Mouse (Mus musculus) midbrain, postnatal 0 days (tissue): ENCODE data around the gene Zfp580. TPM values are rescaled to one million over a fixed set of nuclear protein-coding genes. Genes with fewer than 3 reads are reported as not detected.

ENCODE experiments used
- ATAC-seq: fragments of 200-750 bp; cut with Nextera tagmentation; 2 replicates; pipeline ENCODE4 v1.8.0; 2017; ENCODE audit warnings: moderate number of reproducible peaks, mild to moderate bottlenecking, moderate TSS enrichment, moderate library complexity; ENCODE audit not compliant: low FRiP score
- DNase-seq: peaks from one replicate; pipeline ENCODE4 v3.0.0-alpha.2; 2015; ENCODE audit warnings: low spot score
- H3K27ac ChIP-seq: fragments of 300-500 bp; sonication (generic); 2 replicates; pipeline ENCODE4 v1.5.1; 2014; ENCODE audit warnings: low read depth, mild to moderate bottlenecking, low read length, mixed read lengths
- H3K27me3 ChIP-seq: fragments of 300-500 bp; sonication (generic); 2 replicates; pipeline ENCODE4 v1.6.1; 2014; ENCODE audit warnings: low read length, control low read depth, mixed read lengths; ENCODE audit not compliant: insufficient read depth
- H3K36me3 ChIP-seq: fragments of 300-500 bp; sonication (generic); 2 replicates; pipeline ENCODE4 v1.6.1; 2014; ENCODE audit warnings: low read length, control low read depth, mixed read lengths; ENCODE audit not compliant: insufficient read depth
- H3K4me1 ChIP-seq: fragments of 300-500 bp; sonication (generic); 2 replicates; pipeline ENCODE4 v1.6.1; 2014; ENCODE audit warnings: mild to moderate bottlenecking, control low read depth, antibody characterized with exemption, low read length, mixed read lengths; ENCODE audit not compliant: insufficient read depth
- H3K4me2 ChIP-seq: fragments of 300-500 bp; sonication (generic); 2 replicates; pipeline ENCODE4 v1.6.1; 2014; ENCODE audit warnings: low read depth, mild to moderate bottlenecking, low read length, mixed read lengths; ENCODE audit not compliant: poor library complexity, severe bottlenecking
- H3K4me3 ChIP-seq: fragments of 300-500 bp; sonication (generic); 2 replicates; pipeline ENCODE4 v1.5.1; 2014; ENCODE audit warnings: low read depth, mild to moderate bottlenecking, low read length, moderate library complexity
- H3K9ac ChIP-seq: fragments of 300-500 bp; sonication (generic); replicated peaks from 2 replicates; pipeline ENCODE4 v1.6.1; 2014; ENCODE audit warnings: mild to moderate bottlenecking, low read length, moderate library complexity, mixed read lengths; ENCODE audit not compliant: poor library complexity, severe bottlenecking
- H3K9me3 ChIP-seq: fragments of 300-500 bp; sonication (generic); 2 replicates; pipeline ENCODE4 v1.6.1; 2016; ENCODE audit warnings: low read length, control low read depth
- CTCF ChIP-seq: IDR thresholded peaks from 2 replicates; pipeline ENCODE4 v1.5.1; 2016; ENCODE audit warnings: antibody characterized with exemption, mild to moderate bottlenecking
- WGBS: fragments of 180-500 bp; shearing (Covaris S2); extraction: QIAGEN DNeasy Blood & Tissue Kit; methylation state at CpG from one replicate; pipeline ENCODE4 v1.1.7; 2014; 5-methylcytosine and 5-hydroxymethylcytosine counted together
- polyA plus RNA-seq: library from polyadenylated mRNA; unstranded; fragments of >200 nt; fragmentation: Nextera tagmentation; extraction: Ambion mirVana; gene quantifications from 2 replicates; pipeline ENCODE4 v1.2.1, GENCODE M21; 2015
- total RNA-seq: library from RNA; depleted of rRNA; stranded (reverse); fragments of >200 nt; gene quantifications from 2 replicates; pipeline ENCODE4 v1.2.3, GENCODE M21; 2014

Gene Zfp580
- total and polyA plus RNA-seq, 2 experiments from 2014 or later = 77.7 to 157 TPM

GRCm38 (mm10) chr7:5080010-5080751, 28.8 kb downstream of the Zfp580 start, which contains the start of gene Epn1:
Epn1 (plus strand) TSS chr7:5080235.
- under 1% methylated on average over 77 of the region's 81 CpGs for WGBS
- 0 out of 2 replicates have a peak, but pooled peaks cover 7% of the 10 kb centered on the region for H3K4me1 ChIP-seq
- H3K4me3 ChIP-seq = peak within 1 kb of the TSS; percentile 99
- no peaks in the 10 kb centered on the region for H3K9me3 ChIP-seq
- no peaks in the 10 kb centered on the region for H3K27me3 ChIP-seq
- peak within 1 kb of the TSS; percentile 91 for H3K4me2 ChIP-seq
- ATAC-seq (peak; percentile 98), DNase-seq (peak; percentile 98)
- H3K9ac ChIP-seq = peak within 1 kb of the TSS; percentile 97
- H3K36me3 ChIP-seq = peaks cover 36% of the 10 kb centered on the region
- no peak for TF ChIP-seq CTCF
- H3K27ac ChIP-seq = peak within 1 kb of the TSS; percentile 91

GRCm38 (mm10) chr7:5080815-5081214, 29.5 kb downstream of the Zfp580 start:
- no peak for ATAC-seq
- DNase-seq = no peak
- H3K4me1 ChIP-seq = 0 out of 2 replicates have a peak, but pooled peaks cover 7% of the 10 kb centered on the region
- TF ChIP-seq CTCF = no peak
- no peaks in the 10 kb centered on the region for H3K27me3 ChIP-seq
- peaks cover 38% of the 10 kb centered on the region for H3K36me3 ChIP-seq
- peak overlapping the region; percentile 99 for H3K4me3 ChIP-seq
- WGBS = 14% methylated on average over 6 of the region's 6 CpGs
- no peaks in the 10 kb centered on the region for H3K9me3 ChIP-seq
- peak overlapping the region; percentile 91 for H3K27ac ChIP-seq
- peak overlapping the region; percentile 91 for H3K4me2 ChIP-seq
- H3K9ac ChIP-seq = peak overlapping the region; percentile 97

GRCm38 (mm10) chr7:5081241-5081640, 29.9 kb downstream of the Zfp580 start:
- peak overlapping the region; percentile 91 for H3K4me2 ChIP-seq
- TF ChIP-seq CTCF = no peak
- 0 out of 2 replicates have a peak, but pooled peaks cover 7% of the 10 kb centered on the region for H3K4me1 ChIP-seq
- peak overlapping the region; percentile 97 for H3K9ac ChIP-seq
- ATAC-seq (no peak), DNase-seq (no peak)
- WGBS = 67% methylated on average over 6 of the region's 6 CpGs
- H3K27me3 ChIP-seq = no peaks in the 10 kb centered on the region
- no peak overlapping the region for H3K27ac ChIP-seq
- peaks cover 36% of the 10 kb centered on the region for H3K36me3 ChIP-seq
- H3K4me3 ChIP-seq = peak overlapping the region; percentile 99
- H3K9me3 ChIP-seq = no peaks in the 10 kb centered on the region

DNA sequence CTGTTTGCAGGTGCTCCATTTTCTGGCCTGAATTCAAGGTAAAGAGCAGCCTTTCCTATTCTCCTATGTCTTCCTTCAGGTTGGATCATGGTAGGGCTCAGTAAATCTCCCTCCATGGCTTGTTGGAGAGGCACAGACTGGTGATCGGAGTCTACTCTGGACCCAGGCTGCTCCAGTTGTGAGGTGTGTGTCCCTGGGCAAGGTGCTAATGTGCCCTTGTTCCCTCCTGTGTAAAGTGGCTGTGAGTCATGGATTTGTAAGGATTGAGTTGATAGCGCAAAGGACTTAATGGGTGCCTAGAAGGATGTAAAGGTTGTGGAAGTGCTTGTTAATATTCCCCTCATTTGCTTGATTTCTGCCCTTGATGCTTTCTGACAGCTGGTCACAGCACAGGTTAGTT, 30.6 kb downstream of the Zfp580 start:
- Histone ChIP-seq H3K4me2 (peak overlapping the region; percentile 91), H3K27ac (no peak overlapping the region), H3K4me1 (0 out of 2 replicates have a peak, but pooled peaks cover 7% of the 10 kb centered on the region), H3K9me3 (no peaks in the 10 kb centered on the region), H3K27me3 (no peaks in the 10 kb centered on the region), H3K36me3 (peaks cover 33% of the 10 kb centered on the region), H3K4me3 (no peak overlapping the region), H3K9ac (no peak overlapping the region)
- ATAC-seq (no peak), DNase-seq (no peak)
- TF ChIP-seq CTCF = no peak
- 96% methylated on average over 2 of the region's 2 CpGs for WGBS

- no peak overlapping the region for H3K4me2 ChIP-seq
- 0 out of 2 replicates have a peak, but pooled peaks cover 7% of the 10 kb centered on the region for H3K4me1 ChIP-seq
- H3K9me3 ChIP-seq = no peaks in the 10 kb centered on the region
- no peak for TF ChIP-seq CTCF
- no peak overlapping the region for H3K4me3 ChIP-seq
- H3K27ac ChIP-seq = no peak overlapping the region
- no peak overlapping the region for H3K9ac ChIP-seq
- 94% methylated on average over 18 of the region's 18 CpGs for WGBS
- DNase-seq = no peak
- peaks cover 22% of the 10 kb centered on the region for H3K36me3 ChIP-seq
- no peaks in the 10 kb centered on the region for H3K27me3 ChIP-seq
- ATAC-seq = no peak
Measured at GRCm38 (mm10) chr7:5083325-5084105, 32.2 kb downstream of the Zfp580 start.

DNA sequence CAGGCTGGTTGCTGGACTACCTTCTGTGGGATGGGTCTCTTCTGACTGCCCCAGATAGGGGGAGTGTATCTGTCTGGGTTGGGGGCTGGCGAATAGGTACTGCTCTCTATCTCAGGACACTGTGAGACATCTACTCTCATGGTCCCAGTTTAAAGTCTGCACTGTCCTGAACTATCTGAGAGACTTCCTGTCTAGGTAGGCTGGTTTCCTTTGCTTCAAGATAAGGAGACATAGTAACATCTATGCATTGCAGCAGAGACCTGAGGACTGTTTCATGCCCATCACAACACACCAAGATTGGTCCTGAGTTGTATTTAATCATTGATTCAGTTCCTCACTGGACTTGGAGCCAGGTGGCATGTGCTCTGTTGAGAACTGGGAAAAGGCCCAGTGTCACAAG, 34.2 kb downstream of the Zfp580 start:
- H3K9ac ChIP-seq = no peak overlapping the region
- 0 out of 2 replicates have a peak, but pooled peaks cover 7% of the 10 kb centered on the region for H3K4me1 ChIP-seq
- H3K27ac ChIP-seq = no peak overlapping the region
- peaks cover 17% of the 10 kb centered on the region for H3K36me3 ChIP-seq
- ATAC-seq (no peak), DNase-seq (no peak)
- 91% methylated on average over 1 of the region's 1 CpGs for WGBS
- no peaks in the 10 kb centered on the region for H3K9me3 ChIP-seq
- H3K4me2 ChIP-seq = no peak overlapping the region
- no peak for TF ChIP-seq CTCF
- no peak overlapping the region for H3K4me3 ChIP-seq
- H3K27me3 ChIP-seq = no peaks in the 10 kb centered on the region
